In genomic region chr12:4676336-4676735, GRCm38 (mm10) we compare ENCODE assay signal across 11 mouse cellular contexts.
"Had no signal": no experiment of that assay in that cellular context is flagged by ENCODE, and none has a peak within 500 bp of the region (broad histone marks: within the 10 kb centered on the region; RNA-seq: fewer than 3 reads in every experiment).

No protein-coding gene starts in this region.

- DNase-seq: kidney, adult 18-20 months; kidney, postnatal 10 days; kidney, postnatal 4 days; liver; liver, embryonic 13.5 days; liver, postnatal 0 days; lung, postnatal 14 days; retina, postnatal 1 day; right cerebral cortex, postnatal 4 days; spleen, adult 18-20 months; thymus, postnatal 4 days had no signal
